In genomic region chr12:76361405-76362302, GRCm38 (mm10) we compare ENCODE assay signal across 8 mouse cellular contexts. TPM values are rescaled to one million over a fixed set of nuclear protein-coding genes. Genes with fewer than 3 reads are reported as not detected.
DNase-seq lines count a peak whose midpoint lies in the region; TF ChIP-seq lines count a peak whose summit lies in the region.
"Had no signal": no experiment of that assay in that cellular context is flagged by ENCODE, and none has a peak within 500 bp of the region (broad histone marks: within the 10 kb centered on the region; RNA-seq: fewer than 3 reads in every experiment).

No protein-coding gene starts in this region.

- no peaks in the 10 kb centered on the region for H3K36me3 ChIP-seq in spleen, adult 2 months (ENCODE audit: control insufficient read depth, insufficient read depth, low read length)
- H3K36me3 ChIP-seq in forebrain, embryonic 10.5 days (replicated peaks), result peaks cover 27% of the 10 kb centered on the region

- H3K27me3 ChIP-seq in spleen, adult 2 months (ENCODE audit: control insufficient read depth, insufficient read depth, low read length), result no peaks in the 10 kb centered on the region
- H3K27me3 ChIP-seq in forebrain, embryonic 10.5 days (ENCODE audit: poor library complexity, severe bottlenecking), result no peaks in the 10 kb centered on the region

- DNase-seq in spleen, adult 2 months (ENCODE audit: low read depth in 1 of 2, low spot score in 2 of 2), result no peak
- no peak for DNase-seq in spleen, postnatal 14 days (ENCODE audit: low spot score in 2 of 2)
- DNase-seq in induced T-regulatory cell, adult 2 months (ENCODE audit: low read depth), result peak; percentile 84
- DNase-seq in naive thymus-derived CD4-positive, alpha-beta T cell, adult 2 months (ENCODE audit: low read depth), result peak; percentile 76
- DNase-seq in forebrain, embryonic 10.5 days (ENCODE audit: extremely low spot score, low spot score), result no peak
- DNase-seq in adrenal gland, adult 18-20 months (ENCODE audit: low spot score in 2 of 2), result no peak
- DNase-seq: right cerebral cortex, postnatal 14 days had no signal

- H3K4me1 ChIP-seq in spleen, adult 2 months (ENCODE audit: control insufficient read depth, insufficient read depth, insufficient read length), result peaks cover 13% of the 10 kb centered on the region; the same call in 1 of the 2 replicates
- peaks cover 4% of the 10 kb centered on the region for H3K4me1 ChIP-seq in bone marrow, adult 2 months (ENCODE audit: control insufficient read depth, insufficient read depth, low read length)
- peaks cover 14% of the 10 kb centered on the region for H3K4me1 ChIP-seq in forebrain, embryonic 10.5 days

- no peaks in the 10 kb centered on the region for H3K9me3 ChIP-seq in forebrain, embryonic 10.5 days

- H3K27ac ChIP-seq in spleen, adult 2 months (ENCODE audit: insufficient read depth, low read length), result peak overlapping the region; percentile 78
- H3K27ac ChIP-seq in bone marrow, adult 2 months (ENCODE audit: control insufficient read depth, insufficient read depth, low read depth, low read length, poor library complexity), result peak overlapping the region; percentile 74
- no peak overlapping the region for H3K27ac ChIP-seq in forebrain, embryonic 10.5 days

- no peak for TF ChIP-seq CTCF in spleen, adult 2 months (IDR thresholded peaks at IDR 0.05; ENCODE audit: extremely low read depth, insufficient read depth, insufficient read length, insufficient replicate concordance)
- TF ChIP-seq CTCF in bone marrow, adult 2 months (IDR thresholded peaks at IDR 0.05; ENCODE audit: control insufficient read depth, insufficient read depth, low read length), result no peak

- 21% methylated on average over 9 of the region's 9 CpGs for WGBS in spleen, adult 2 months
- WGBS in bone marrow, adult 2 months, result 15% methylated on average over 9 of the region's 9 CpGs
- 78% methylated on average over 9 of the region's 9 CpGs for WGBS in forebrain, embryonic 10.5 days

- no peak overlapping the region; the same call in 1 of the 2 replicates for H3K4me3 ChIP-seq in spleen, adult 2 months (ENCODE audit: extremely low read depth, insufficient read depth, insufficient read length)
- no peak overlapping the region for H3K4me3 ChIP-seq in bone marrow, adult 2 months (replicated peaks; ENCODE audit: control insufficient read depth, low read depth, low read length)
- no peak overlapping the region for H3K4me3 ChIP-seq in forebrain, embryonic 10.5 days

- TF ChIP-seq POLR2A in spleen, adult 2 months (IDR thresholded peaks at IDR 0.05; ENCODE audit: low read depth, low read length), result no peak
- no peak for TF ChIP-seq POLR2A in bone marrow, adult 2 months (IDR thresholded peaks at IDR 0.05; ENCODE audit: borderline replicate concordance, control insufficient read depth, low read depth, low read length)

RNA-seq across cellular contexts. Expression of gene Zbtb25, which starts 7.7 kb away (rescaled TPM):
- polyA plus RNA-seq in spleen, adult 2 months (2012; rRNA removed), result 6.9 and 7.5 TPM in 2 replicates
- 5.5 and 7.8 TPM in 2 replicates for polyA plus RNA-seq in bone marrow, adult 2 months (2011; ENCODE audit: insufficient read depth, insufficient read length, low replicate concordance, missing spikeins)
- 18.6 and 20.1 TPM in 2 replicates for polyA plus RNA-seq in forebrain, embryonic 10.5 days (2016; fragmentation: Nextera tagmentation; extraction: Ambion mirVana)
- total RNA-seq in adrenal gland, adult 18-20 months (2021), result 1 to 10 TPM; 5.9 to 6.1 TPM

RNA-seq across cellular contexts. Expression of gene Zbtb1, which starts 8.4 kb away (rescaled TPM):
- polyA plus RNA-seq in spleen, adult 2 months (2012; rRNA removed), result 2.1 and 2.5 TPM in 2 replicates
- 3.9 and 5.2 TPM in 2 replicates for polyA plus RNA-seq in bone marrow, adult 2 months (2011; ENCODE audit: insufficient read depth, insufficient read length, low replicate concordance, missing spikeins)
- 8.0 and 8.4 TPM in 2 replicates for polyA plus RNA-seq in forebrain, embryonic 10.5 days (2016; fragmentation: Nextera tagmentation; extraction: Ambion mirVana)
- total RNA-seq in adrenal gland, adult 18-20 months (2021), result 1 to 10 TPM; 4.1 to 4.7 TPM

RNA-seq across cellular contexts. Expression of gene Akap5, which starts 37.0 kb away (rescaled TPM):
- polyA plus RNA-seq in spleen, adult 2 months (2012; rRNA removed), result 0.22 and 0.29 TPM in 2 replicates
- 1.2 and 4.3 TPM in 2 replicates for polyA plus RNA-seq in bone marrow, adult 2 months (2011; ENCODE audit: insufficient read depth, insufficient read length, low replicate concordance, missing spikeins)
- polyA plus RNA-seq in forebrain, embryonic 10.5 days (2016; fragmentation: Nextera tagmentation; extraction: Ambion mirVana), result 2.6 and 3.1 TPM in 2 replicates
- total RNA-seq in adrenal gland, adult 18-20 months (2021), result under 1 TPM; 0.33 to 0.54 TPM

RNA-seq across cellular contexts. Expression of gene Hspa2, which starts 42.3 kb away (rescaled TPM):
- 3.8 and 6.0 TPM in 2 replicates for polyA plus RNA-seq in spleen, adult 2 months (2012; rRNA removed)
- 1.3 and 3.0 TPM in 2 replicates for polyA plus RNA-seq in bone marrow, adult 2 months (2011; ENCODE audit: insufficient read depth, insufficient read length, low replicate concordance, missing spikeins)
- polyA plus RNA-seq in forebrain, embryonic 10.5 days (2016; fragmentation: Nextera tagmentation; extraction: Ambion mirVana), result 3.1 and 3.7 TPM in 2 replicates
- total RNA-seq in adrenal gland, adult 18-20 months (2021), result 10 to 100 TPM; 18.9 to 20.6 TPM

RNA-seq across cellular contexts. Expression of gene Ppp1r36, which starts 55.7 kb away (rescaled TPM):
- polyA plus RNA-seq in spleen, adult 2 months (2012; rRNA removed), result not detected in 2 replicates
- not detected in 2 replicates for polyA plus RNA-seq in bone marrow, adult 2 months (2011; ENCODE audit: insufficient read depth, insufficient read length, low replicate concordance, missing spikeins)
- polyA plus RNA-seq in forebrain, embryonic 10.5 days (2016; fragmentation: Nextera tagmentation; extraction: Ambion mirVana), result 0.30 and 0.47 TPM in 2 replicates
- total RNA-seq in adrenal gland, adult 18-20 months (2021), result under 1 TPM; 0.27 to 0.32 TPM

Comparison
In these comparisons a context has a peak if more than half of its experiments do, and no peak if none do; other contexts are left out.
1. DNase-seq: peak in induced T-regulatory cell, adult 2 months (single experiment) and naive thymus-derived CD4-positive, alpha-beta T cell, adult 2 months (single experiment); none in spleen, adult 2 months (0 of 2), spleen, postnatal 14 days (0 of 2), forebrain, embryonic 10.5 days (single experiment) and adrenal gland, adult 18-20 months (0 of 2).